Mouse (Mus musculus) lung, adult 2 months (tissue): ENCODE measurements around the gene Cog5. TPM values are rescaled to one million over a fixed set of nuclear protein-coding genes. Genes with fewer than 3 reads are reported as not detected.

ENCODE experiments used
- DNase-seq: peaks from one replicate; pipeline ENCODE4 v3.0.0; 2022
- H3K4me1 ChIP-seq: fragments of 200-500 bp; 2 replicates; pipeline ENCODE4 v1.6.1; 2011; ENCODE audit warnings: low read length; ENCODE audit not compliant: control insufficient read depth, insufficient read depth
- H3K4me3 ChIP-seq: fragments of 200-500 bp; replicated peaks from 2 replicates; pipeline ENCODE3; 2011; ENCODE audit warnings: low read depth, mild to moderate bottlenecking, control low read depth, low read length; ENCODE audit errors: extremely low read depth
- CTCF ChIP-seq: fragments of 200-500 bp; IDR thresholded peaks from 2 replicates; pipeline ENCODE4 v1.5.1; 2011; ENCODE audit warnings: mild to moderate bottlenecking, low read length, control low read depth; ENCODE audit not compliant: insufficient read depth
- POLR2A ChIP-seq: fragments of 200-500 bp; IDR thresholded peaks from 2 replicates; pipeline ENCODE4 v1.6.1; 2011; ENCODE audit warnings: low read depth, mild to moderate bottlenecking, control low read depth, low read length, borderline replicate concordance; ENCODE audit errors: extremely low read depth
- WGBS: fragments of 180-500 bp; shearing (Covaris S2); methylation state at CpG from one replicate; pipeline ENCODE4 v1.1.7; 2018; 5-methylcytosine and 5-hydroxymethylcytosine counted together
- polyA plus RNA-seq: library from polyadenylated mRNA; depleted of rRNA; stranded (reverse); fragments of >200 nt; gene quantifications from 2 replicates; pipeline ENCODE4 v1.2.3, GENCODE M21; 2012

The Cog5 gene
- polyA plus RNA-seq, 1 experiment: 19.6 TPM

DNA sequence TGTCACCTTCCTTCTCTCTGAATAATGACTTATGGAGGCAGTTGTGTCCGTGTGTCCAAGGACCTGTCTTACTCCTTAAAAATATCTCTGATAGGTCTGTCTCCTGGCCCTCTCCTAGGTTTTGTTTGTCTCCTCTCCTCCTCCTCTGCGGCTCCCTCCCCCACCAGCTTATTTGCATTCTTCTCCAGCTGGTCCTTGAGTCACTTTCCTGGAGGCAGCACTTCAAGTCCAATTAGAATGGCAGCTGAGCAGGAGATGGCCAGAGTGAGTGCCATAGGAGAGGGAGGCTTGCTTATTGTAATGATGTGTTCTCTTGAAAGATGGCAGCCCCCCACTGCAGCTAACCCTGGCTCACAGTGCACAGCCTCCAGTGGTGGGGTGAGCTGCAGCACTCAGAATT lies 241.2 kb downstream of the Cog5 start:
- Histone ChIP-seq H3K4me1 (no peaks in the 10 kb centered on the region), H3K4me3 (no peak overlapping the region)
- TF ChIP-seq POLR2A (no peak), CTCF (no peak)
- 37% methylated on average over 2 of the region's 2 CpGs for WGBS
- DNase-seq: peak; percentile 34

DNA sequence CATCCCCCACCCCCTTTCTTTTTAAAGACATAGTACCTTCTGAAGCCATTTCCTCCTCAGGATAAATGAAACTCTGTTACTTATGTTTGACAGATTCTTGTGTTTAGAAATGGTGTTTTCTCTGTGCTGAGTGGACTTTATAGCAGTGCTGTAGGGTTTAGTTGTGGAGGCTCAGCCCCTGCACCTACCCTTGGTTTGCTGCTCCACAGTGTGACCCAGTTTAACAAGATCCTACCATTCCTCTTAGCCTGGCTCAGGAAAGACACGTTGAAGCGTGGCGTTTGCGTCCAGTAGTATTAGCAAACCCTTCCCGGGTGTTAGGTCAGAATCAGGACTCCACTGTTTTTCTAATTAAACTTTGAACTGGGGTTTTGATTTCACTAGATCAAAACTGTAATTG lies 241.6 kb downstream of the Cog5 start:
- TF ChIP-seq CTCF: no peak
- TF ChIP-seq POLR2A: no peak
- H3K4me3 ChIP-seq: no peak overlapping the region
- 61% methylated on average over 5 of the region's 5 CpGs for WGBS
- no peaks in the 10 kb centered on the region for H3K4me1 ChIP-seq
- no peak for DNase-seq

- Histone ChIP-seq H3K4me3 (no peak overlapping the region), H3K4me1 (no peaks in the 10 kb centered on the region)
- WGBS: 66% methylated on average over 8 of the region's 8 CpGs
- no peak for DNase-seq
- TF ChIP-seq CTCF (no peak), POLR2A (no peak)
Observed at GRCm38 (mm10) chr12:31896986-31897385, 242.3 kb downstream of the Cog5 start.

DNA sequence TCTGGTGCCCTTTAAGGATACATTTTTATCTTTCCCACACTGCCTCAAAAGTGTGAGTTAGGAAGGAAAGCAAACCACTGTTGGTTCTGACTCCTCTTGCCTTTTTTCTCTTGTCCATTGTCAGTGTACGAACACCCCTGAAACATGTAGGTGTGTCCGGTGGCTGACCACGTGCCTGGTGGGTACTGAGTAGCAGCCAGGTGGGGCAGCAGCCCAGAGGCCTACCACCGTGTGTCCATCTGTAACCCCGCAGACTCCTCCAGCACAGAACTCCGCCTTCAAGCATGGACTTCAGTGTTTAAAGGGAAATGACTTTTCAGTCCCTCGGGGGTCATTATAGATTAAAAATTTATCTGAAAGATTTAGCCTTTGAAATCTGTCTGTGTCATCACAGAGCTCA lies 242.8 kb downstream of the Cog5 start:
- no peak for DNase-seq
- TF ChIP-seq CTCF: no peak
- TF ChIP-seq POLR2A: no peak
- Histone ChIP-seq H3K4me3 (no peak overlapping the region), H3K4me1 (no peaks in the 10 kb centered on the region)
- 79% methylated on average over 7 of the region's 7 CpGs for WGBS

GRCm38 (mm10) chr12:31900391-31900914 lies 245.8 kb downstream of the Cog5 start:
- no peak overlapping the region for H3K4me3 ChIP-seq
- TF ChIP-seq CTCF (no peak), POLR2A (no peak)
- DNase-seq: no peak
- 79% methylated on average over 4 of the region's 4 CpGs for WGBS
- no peaks in the 10 kb centered on the region for H3K4me1 ChIP-seq

- WGBS: 67% methylated on average over 6 of the region's 6 CpGs
- TF ChIP-seq POLR2A (no peak), CTCF (no peak)
- Histone ChIP-seq H3K4me3 (no peak overlapping the region), H3K4me1 (no peaks in the 10 kb centered on the region)
- no peak for DNase-seq
Observed at GRCm38 (mm10) chr12:31905696-31906551, 251.3 kb downstream of the Cog5 start.

DNA sequence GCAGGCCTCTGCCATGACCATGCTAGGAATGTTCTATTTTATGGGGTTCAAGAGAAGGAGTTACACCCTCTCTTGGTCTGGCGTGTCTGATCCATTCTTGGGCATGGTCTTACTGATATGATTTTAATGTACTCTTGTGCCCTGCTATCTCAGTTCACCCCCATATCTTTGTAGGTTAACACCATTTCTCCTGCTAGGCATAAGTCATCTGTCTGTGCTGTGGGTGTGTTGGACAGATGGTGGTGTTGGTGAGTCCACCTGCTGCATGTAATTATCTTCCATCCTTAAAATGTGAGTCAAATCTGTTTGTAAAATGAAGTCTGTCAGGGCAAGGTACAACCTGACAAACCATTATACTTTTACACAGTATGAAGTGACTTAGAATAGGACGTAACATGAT lies 252.8 kb downstream of the Cog5 start:
- DNase-seq: no peak
- H3K4me3 ChIP-seq: no peak overlapping the region
- TF ChIP-seq POLR2A (no peak), CTCF (no peak)
- H3K4me1 ChIP-seq: no peaks in the 10 kb centered on the region
- WGBS: 97% methylated on average over 2 of the region's 2 CpGs

- WGBS: 87% methylated on average over 6 of the region's 6 CpGs
Observed at GRCm38 (mm10) chr12:31912966-31913551, 258.4 kb downstream of the Cog5 start.

GRCm38 (mm10) chr12:31913614-31914013 lies 258.9 kb downstream of the Cog5 start:
- Histone ChIP-seq H3K4me1 (peaks cover 4% of the 10 kb centered on the region; the same call in 1 of the 2 replicates), H3K4me3 (no peak overlapping the region)
- no peak for DNase-seq
- TF ChIP-seq POLR2A: no peak
- no peak for TF ChIP-seq CTCF
- 30% methylated on average over 4 of the region's 4 CpGs for WGBS

More at GRCm38 (mm10) chr12:31912966-31913551, 258.4 kb downstream of the Cog5 start:
- Histone ChIP-seq H3K4me3 (no peak overlapping the region), H3K4me1 (peaks cover 4% of the 10 kb centered on the region; the same call in 1 of the 2 replicates)
- TF ChIP-seq CTCF (no peak), POLR2A (no peak)
- no peak for DNase-seq
